Mouse (Mus musculus) heart, postnatal 10 days (tissue): ENCODE results near the gene Slamf8. TPM values are rescaled to one million over a fixed set of nuclear protein-coding genes. Genes with fewer than 3 reads are reported as not detected.

Experiments used
- DNase-seq, 2 experiments: peaks; one replicate each; pipeline ENCODE4 v3.0.0; 2021
- intact Hi-C: fragments of 180-260 bp; cut with DNase I; formaldehyde crosslinking; loops from one replicate; pipeline ENCODE4 v1.15.1; 2025
- total RNA-seq, 2 experiments: library from RNA; stranded (reverse); gene quantifications; 2 replicates each; pipeline ENCODE4 v1.2.3; 2021

Slamf8 gene
- total RNA-seq, 2 experiments from 2014 or later = not detected

DNA sequence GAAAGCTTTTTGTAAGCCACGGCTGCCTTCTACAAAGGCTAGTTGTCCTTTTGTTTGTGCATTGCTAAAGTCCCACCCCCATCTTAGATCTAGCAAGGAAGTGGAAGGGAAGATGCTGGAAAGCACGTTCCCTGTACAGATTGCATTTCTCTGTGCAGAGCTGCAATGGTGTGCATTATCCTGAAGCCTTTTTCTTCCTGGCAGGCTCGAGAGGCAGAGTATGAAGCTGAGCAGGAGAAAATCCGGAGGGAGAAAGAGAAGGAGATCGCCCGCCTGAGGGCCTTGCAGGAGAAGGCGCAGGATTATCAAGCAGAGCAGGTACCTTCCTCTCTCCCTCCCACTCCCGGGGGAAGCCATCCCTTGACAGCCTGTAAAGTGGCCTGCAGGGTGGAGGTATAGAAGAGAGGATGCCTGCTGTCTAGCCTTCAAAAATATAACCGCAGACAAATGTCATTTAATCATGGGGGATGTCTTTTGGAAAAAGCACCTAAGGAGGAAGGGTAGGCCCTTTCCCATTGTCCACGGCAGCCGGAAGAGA is 50.0 kb downstream of the Slamf8 start:
- DNase-seq = no peak
- intact Hi-C loops = no loop called here

- intact Hi-C loops = no loop called here
- no peak for DNase-seq
Observed at GRCm38 (mm10) chr1:172539827-172540226, 50.5 kb downstream of the Slamf8 start.

- intact Hi-C loops = no loop called here
Observed at GRCm38 (mm10) chr1:172535116-172535515, 55.3 kb downstream of the Slamf8 start.

DNA sequence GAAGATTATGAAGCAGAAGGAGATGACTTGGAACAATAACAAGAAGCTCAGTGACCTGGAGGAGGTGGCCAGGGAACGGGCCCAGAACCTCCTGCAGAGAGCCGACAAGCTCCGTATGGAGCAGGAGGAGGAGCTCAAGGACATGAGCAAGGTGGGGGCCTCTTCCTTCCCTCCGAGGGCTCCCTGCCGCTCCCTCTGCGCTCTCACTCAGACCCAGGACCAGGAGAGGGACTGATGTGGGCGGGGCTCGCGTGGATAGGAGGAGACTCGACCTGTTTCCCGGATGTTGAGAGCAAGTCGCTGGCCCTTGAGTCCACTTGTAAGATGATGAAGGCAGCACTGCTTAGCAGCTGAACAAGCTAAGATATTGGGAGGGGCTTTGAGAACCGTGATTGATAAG is 57.8 kb downstream of the Slamf8 start:
- peak in 1 of 2 experiments; percentile 38 for DNase-seq
- intact Hi-C loops = loop anchor here (2.0 kb wide), 1 partner anchor 16 kb away; no protein-coding TSS in a partner anchor

More at GRCm38 (mm10) chr1:172535116-172535515, 55.3 kb downstream of the Slamf8 start:
- no peak for DNase-seq

Other genes starting within 250 kb of the Slamf8 start
- under 1 TPM; 0.05 to 0.19 TPM for gene Kcnj10, start 249.4 kb downstream of the Slamf8 start, total RNA-seq
- 1 to 10 TPM; 9.1 TPM for gene Pigm, start 214.0 kb downstream of the Slamf8 start, total RNA-seq
- gene Slamf9, start 115.2 kb downstream of the Slamf8 start, total RNA-seq = 1 to 10 TPM; 1.3 to 1.4 TPM
- 1 to 10 TPM; 1.0 to 1.4 TPM for gene Igsf9, start 108.8 kb downstream of the Slamf8 start, total RNA-seq
- gene Tagln2, start 90.5 kb downstream of the Slamf8 start, total RNA-seq = 100 to 1,000 TPM; 173 to 178 TPM
- 1 to 10 TPM; 1.8 to 2.8 TPM for gene Cfap45, start 69.8 kb downstream of the Slamf8 start, total RNA-seq
- gene Vsig8, start 34.6 kb downstream of the Slamf8 start, total RNA-seq = under 1 TPM in 1 of 2 experiments, not detected in 1; 0.24 TPM
- gene Fcrl6, start 12.0 kb upstream of the Slamf8 start, total RNA-seq = not detected
- gene Dusp23, start 42.4 kb upstream of the Slamf8 start, total RNA-seq = 1 to 10 TPM; 6.3 to 6.8 TPM
- not detected for gene Crp, start 107.5 kb upstream of the Slamf8 start, total RNA-seq